Mouse (Mus musculus) spleen, adult 2 months (tissue): ENCODE measurements around the gene Tmem110. TPM values are rescaled to one million over a fixed set of nuclear protein-coding genes. Genes with fewer than 3 reads are reported as not detected.
A peak's percentile ranks its signal among the peaks of the same experiment; 100 is the strongest.

Experiments
- DNase-seq, 2 experiments: peaks; one replicate each; pipeline versions ENCODE4 v3.0.0 to v3.0.0-alpha.2; 2012 to 2021; ENCODE audit warnings: low spot score in 2 of 2, low read depth in 1 of 2
- H3K27ac ChIP-seq: fragments of 200-500 bp; 2 replicates; pipeline ENCODE4 v1.5.1; 2012; ENCODE audit warnings: low read length, inconsistent platforms; ENCODE audit not compliant: insufficient read depth
- H3K27me3 ChIP-seq: fragments of 200-500 bp; 2 replicates; pipeline ENCODE4 v1.6.1; 2012; ENCODE audit warnings: mild to moderate bottlenecking, moderate library complexity, low read length, inconsistent platforms; ENCODE audit not compliant: control insufficient read depth, insufficient read depth
- H3K36me3 ChIP-seq: fragments of 200-500 bp; 2 replicates; pipeline ENCODE4 v1.6.1; 2012; ENCODE audit warnings: mild to moderate bottlenecking, low read length, inconsistent platforms; ENCODE audit not compliant: control insufficient read depth, insufficient read depth
- H3K4me1 ChIP-seq: fragments of 200-500 bp; 2 replicates; pipeline ENCODE4 v1.6.1; 2011; ENCODE audit warnings: inconsistent platforms; ENCODE audit not compliant: control insufficient read depth, insufficient read depth, insufficient read length
- H3K4me3 ChIP-seq: fragments of 200-500 bp; 2 replicates; pipeline ENCODE4 v1.5.1; 2011; ENCODE audit warnings: mild to moderate bottlenecking, inconsistent platforms; ENCODE audit not compliant: insufficient read depth, insufficient read length; ENCODE audit errors: extremely low read depth
- CTCF ChIP-seq: fragments of 200-500 bp; IDR thresholded peaks from 2 replicates; pipeline ENCODE4 v1.5.1; 2011; ENCODE audit warnings: mild to moderate bottlenecking, inconsistent platforms; ENCODE audit not compliant: insufficient read depth, insufficient read length, insufficient replicate concordance; ENCODE audit errors: extremely low read depth
- POLR2A ChIP-seq: fragments of 200-500 bp; IDR thresholded peaks from 2 replicates; pipeline ENCODE4 v1.6.1; 2011; ENCODE audit warnings: low read depth, low read length, inconsistent platforms
- WGBS: fragments of 180-500 bp; shearing (Covaris S2); methylation state at CpG from one replicate; pipeline ENCODE4 v1.1.7; 2018; 5-methylcytosine and 5-hydroxymethylcytosine counted together
- polyA plus RNA-seq: library from polyadenylated mRNA; depleted of rRNA; stranded (reverse); fragments of >200 nt; gene quantifications from 2 replicates; pipeline ENCODE4 v1.2.3, GENCODE M21; 2012; rRNA removed

The Tmem110 gene
- polyA plus RNA-seq, result 13.0 and 18.0 TPM in 2 replicates

DNA sequence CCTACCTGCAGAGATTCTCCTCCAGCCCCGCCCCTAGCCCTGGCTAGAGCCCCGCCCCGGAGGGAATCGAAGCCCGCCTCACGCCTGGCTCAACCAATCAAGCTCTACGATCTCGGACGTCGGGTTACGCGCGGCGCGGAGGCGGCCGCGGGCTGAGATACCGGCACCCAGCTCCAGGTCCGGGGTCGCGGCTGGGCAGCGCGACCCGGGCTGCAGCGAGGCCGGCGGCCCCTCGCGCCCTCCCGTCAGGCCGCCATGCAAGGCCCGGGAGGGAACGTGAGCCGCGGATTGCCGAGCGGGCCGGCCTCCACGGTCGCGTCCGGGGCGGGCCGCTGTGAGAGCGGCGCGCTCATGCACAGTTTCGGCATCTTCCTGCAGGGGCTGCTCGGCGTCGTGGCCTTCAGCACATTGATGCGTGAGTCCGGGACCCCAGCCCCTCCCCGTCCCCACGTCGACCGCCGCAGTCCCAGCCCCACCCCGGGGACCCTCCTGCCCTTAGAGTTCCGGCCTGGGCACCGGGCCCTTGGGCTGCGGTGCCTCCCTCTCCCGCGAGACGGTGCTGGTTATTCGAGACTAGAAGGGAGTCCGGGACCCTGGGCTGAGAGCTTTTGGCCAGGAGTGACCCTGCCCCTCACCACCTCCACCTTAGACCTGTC is at the start of gene Tmem110:
Gene Tmem110 (plus strand): TSS at position 115 of the 656 bp plus-strand sequence.
- H3K4me1 ChIP-seq, result peaks cover 5% of the 10 kb centered on the region; the same call in 1 of the 2 replicates
- peak within 1 kb of the TSS; percentile 86 for H3K4me3 ChIP-seq
- peak within 1 kb of the TSS; percentile 42 for H3K27ac ChIP-seq
- WGBS, result 2% methylated on average over 52 of the region's 68 CpGs
- no peaks in the 10 kb centered on the region for H3K36me3 ChIP-seq
- DNase-seq, result peak; percentile 51 to 87
- no peaks in the 10 kb centered on the region for H3K27me3 ChIP-seq
- TF ChIP-seq CTCF, result no peak

- H3K4me3 ChIP-seq, result peak overlapping the region; percentile 40; the same call in 1 of the 2 replicates
- no peak for TF ChIP-seq CTCF
- TF ChIP-seq POLR2A, result no peak
- H3K4me1 ChIP-seq, result peaks cover 7% of the 10 kb centered on the region; the same call in 1 of the 2 replicates
- no peak for DNase-seq
- peaks cover 3% of the 10 kb centered on the region for H3K36me3 ChIP-seq
- H3K27ac ChIP-seq, result peak overlapping the region; percentile 88
- 62% methylated on average over 6 of the region's 6 CpGs for WGBS
- H3K27me3 ChIP-seq, result no peaks in the 10 kb centered on the region
Measured at GRCm38 (mm10) chr14:30784614-30785013, 40.8 kb upstream of the Tmem110 start.

- no peak for TF ChIP-seq CTCF
- no peak for TF ChIP-seq POLR2A
- Histone ChIP-seq H3K27ac (no peak overlapping the region), H3K36me3 (peaks cover 3% of the 10 kb centered on the region), H3K4me3 (no peak overlapping the region), H3K27me3 (no peaks in the 10 kb centered on the region), H3K4me1 (peaks cover 7% of the 10 kb centered on the region; the same call in 1 of the 2 replicates)
- 67% methylated on average over 1 of the region's 1 CpGs for WGBS
- no peak for DNase-seq
Measured at GRCm38 (mm10) chr14:30789471-30789870, 35.9 kb upstream of the Tmem110 start.

- Histone ChIP-seq H3K36me3 (peaks cover 1% of the 10 kb centered on the region; the same call in 1 of the 2 replicates), H3K27me3 (no peaks in the 10 kb centered on the region), H3K4me3 (no peak overlapping the region), H3K4me1 (no peaks in the 10 kb centered on the region), H3K27ac (no peak overlapping the region)
- 97% methylated on average over 3 of the region's 3 CpGs for WGBS
- DNase-seq, result no peak
- TF ChIP-seq POLR2A (no peak), CTCF (no peak)
Measured at GRCm38 (mm10) chr14:30792871-30793270, 32.5 kb upstream of the Tmem110 start.

- Histone ChIP-seq H3K36me3 (peaks cover 11% of the 10 kb centered on the region), H3K4me3 (no peak overlapping the region), H3K27ac (no peak overlapping the region), H3K4me1 (no peaks in the 10 kb centered on the region), H3K27me3 (no peaks in the 10 kb centered on the region)
- DNase-seq, result no peak
- TF ChIP-seq POLR2A (no peak), CTCF (no peak)
- 92% methylated on average over 2 of the region's 2 CpGs for WGBS
Measured at GRCm38 (mm10) chr14:30801756-30802155, 23.6 kb upstream of the Tmem110 start.

DNA sequence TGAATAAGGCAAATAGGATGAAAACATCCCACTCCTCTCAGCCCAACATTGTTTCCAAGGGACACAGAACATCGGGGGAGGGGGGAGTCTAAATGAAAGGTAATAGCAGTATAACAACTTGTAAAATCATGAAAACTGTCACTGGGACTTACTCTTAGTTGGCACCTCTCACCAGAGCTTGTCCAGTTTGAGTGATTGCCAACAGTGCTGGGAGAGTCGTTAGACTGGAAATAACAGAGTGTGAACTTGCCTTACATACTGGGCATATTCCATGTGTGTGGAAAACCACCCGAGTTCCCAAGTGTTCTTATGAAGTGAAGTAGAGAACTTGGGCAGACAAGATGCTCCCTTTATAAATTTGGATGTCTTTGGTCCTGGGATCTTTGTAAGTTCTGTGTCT is 4.3 kb upstream of the Tmem110 start:
- Histone ChIP-seq H3K36me3 (peaks cover 7% of the 10 kb centered on the region), H3K27ac (no peak overlapping the region), H3K4me1 (peaks cover under 1% of the 10 kb centered on the region; the same call in 1 of the 2 replicates), H3K4me3 (no peak overlapping the region), H3K27me3 (no peaks in the 10 kb centered on the region)
- no peak for DNase-seq
- WGBS, result 91% methylated on average over 3 of the region's 3 CpGs
- TF ChIP-seq POLR2A, result no peak
- no peak for TF ChIP-seq CTCF

- DNase-seq, result no peak
- Histone ChIP-seq H3K36me3 (peaks cover 1% of the 10 kb centered on the region; the same call in 1 of the 2 replicates), H3K4me3 (no peak overlapping the region), H3K27ac (no peak overlapping the region), H3K4me1 (peaks cover 5% of the 10 kb centered on the region; the same call in 1 of the 2 replicates), H3K27me3 (no peaks in the 10 kb centered on the region)
- 75% methylated on average over 6 of the region's 6 CpGs for WGBS
- no peak for TF ChIP-seq CTCF
- TF ChIP-seq POLR2A, result no peak
Measured at GRCm38 (mm10) chr14:30824456-30824995, 864 bp upstream of the Tmem110 start.
